Mouse (Mus musculus) frontal cortex, adult (tissue): ENCODE measurements at regions not wholly inside any gene's neighbourhood (a gene's known extent, or its start where the extent isn't known, plus 50 kb on each side); places are given as distances from the start of the nearest gene placed in this dataset.

ENCODE experiments used
- ATAC-seq: cut with Nextera tagmentation; 2 replicates; pipeline ENCODE4 v1.9.2; 2017; ENCODE audit warnings: mild to moderate bottlenecking, moderate library complexity, mixed read lengths; ENCODE audit not compliant: low TSS enrichment

GRCm38 (mm10) chr1:81913561-81913964 lies 319.3 kb upstream of the Gm9747 start:
- no peak for ATAC-seq

GRCm38 (mm10) chr1:81916840-81917239 lies 316.1 kb upstream of the Gm9747 start:
- ATAC-seq = no peak

DNA sequence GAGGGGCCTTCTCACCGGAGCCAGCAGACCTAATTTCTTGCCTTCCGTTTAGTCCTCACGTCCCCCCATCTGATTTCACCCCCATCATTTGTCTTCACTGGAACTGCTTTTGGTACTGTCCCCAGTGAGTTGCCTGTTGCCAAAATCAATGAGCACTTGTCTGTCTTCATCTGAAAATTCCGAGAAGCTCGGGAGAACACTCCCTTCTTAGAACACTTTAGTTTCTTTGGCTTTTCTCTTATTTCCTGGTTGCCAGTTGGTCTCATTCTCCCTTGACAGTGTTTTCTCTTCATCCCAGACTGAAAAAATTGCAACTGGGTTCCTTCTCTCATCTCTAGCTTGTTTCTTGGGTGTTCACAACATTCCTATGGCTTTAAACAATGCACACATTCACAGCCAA lies 305.2 kb upstream of the Gm9747 start:
- peak; percentile 44; the same call in 1 of the 2 replicates for ATAC-seq

- no peak for ATAC-seq
These were observed 299.8 kb upstream of the Gm9747 start for GRCm38 (mm10) chr1:81933064-81933463.

GRCm38 (mm10) chr1:81945236-81945635 lies 287.7 kb upstream of the Gm9747 start:
- peak; percentile 38; the same call in 1 of the 2 replicates for ATAC-seq

GRCm38 (mm10) chr1:81950140-81950550 lies 282.8 kb upstream of the Gm9747 start:
- no peak for ATAC-seq

DNA sequence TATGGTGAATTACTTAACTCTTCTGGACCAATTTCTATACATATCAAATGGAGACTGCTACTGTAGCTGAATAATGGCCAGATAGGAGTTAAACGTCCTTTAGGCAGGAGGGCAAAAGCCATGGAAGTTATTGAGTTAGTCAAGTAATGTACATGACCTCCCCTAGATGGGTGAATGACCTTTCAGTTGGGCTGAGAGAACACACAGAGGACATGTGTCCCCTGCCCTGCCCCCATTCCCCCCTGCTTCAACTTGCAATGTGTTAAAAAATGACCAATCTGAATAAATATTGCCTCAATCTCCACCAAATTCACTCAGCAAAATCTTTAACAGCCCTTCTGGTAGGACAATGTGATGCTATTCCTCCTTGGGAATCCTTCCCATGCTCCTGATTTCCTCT lies 282.1 kb upstream of the Gm9747 start:
- ATAC-seq = no peak

- no peak for ATAC-seq
These were observed 281.4 kb upstream of the Gm9747 start for GRCm38 (mm10) chr1:81951493-81952011.

- ATAC-seq = no peak
These were observed 280.8 kb upstream of the Gm9747 start for GRCm38 (mm10) chr1:81952095-81952494.

DNA sequence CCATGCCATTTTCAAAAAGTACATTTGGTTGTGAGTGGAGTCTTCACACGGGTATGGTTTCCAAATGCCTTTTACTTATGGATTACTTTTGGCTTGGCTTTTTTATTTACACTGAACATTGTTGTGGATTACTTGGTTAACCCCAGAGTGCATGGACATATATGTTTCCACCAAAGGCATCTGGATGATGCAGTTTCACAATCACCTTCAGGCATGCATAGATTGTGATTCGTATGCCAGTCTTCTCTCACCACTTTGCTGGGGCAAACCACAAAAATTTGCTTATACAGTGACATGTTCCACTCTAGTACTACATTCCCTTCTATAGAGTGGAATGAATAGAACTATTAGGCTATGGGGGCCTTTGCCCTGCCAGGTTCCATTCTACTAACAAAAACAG lies 278.4 kb upstream of the Gm9747 start:
- ATAC-seq = no peak

GRCm38 (mm10) chr1:81967062-81967461 lies 265.9 kb upstream of the Gm9747 start:
- ATAC-seq = no peak

GRCm38 (mm10) chr1:81967746-81968295 lies 265.1 kb upstream of the Gm9747 start:
- no peak for ATAC-seq

DNA sequence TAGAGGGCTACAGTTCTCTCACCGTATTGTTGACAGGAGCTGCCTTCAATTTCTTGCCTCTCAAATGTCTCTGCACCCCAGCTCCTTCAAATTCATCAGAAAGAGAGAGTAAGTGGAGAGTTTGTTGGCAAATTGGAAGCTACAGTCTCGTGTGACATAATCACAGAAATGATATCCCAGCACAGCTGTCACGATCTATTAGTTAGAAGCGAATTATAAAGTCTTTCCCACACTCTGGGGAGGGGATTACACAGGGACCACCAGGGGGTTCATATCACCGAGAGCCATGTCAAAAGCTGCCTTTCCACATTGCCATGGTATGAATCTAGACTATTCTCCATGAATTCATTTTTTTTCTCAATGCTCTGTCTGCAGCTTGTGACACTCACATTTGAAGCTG lies 260.3 kb upstream of the Gm9747 start:
- no peak for ATAC-seq

DNA sequence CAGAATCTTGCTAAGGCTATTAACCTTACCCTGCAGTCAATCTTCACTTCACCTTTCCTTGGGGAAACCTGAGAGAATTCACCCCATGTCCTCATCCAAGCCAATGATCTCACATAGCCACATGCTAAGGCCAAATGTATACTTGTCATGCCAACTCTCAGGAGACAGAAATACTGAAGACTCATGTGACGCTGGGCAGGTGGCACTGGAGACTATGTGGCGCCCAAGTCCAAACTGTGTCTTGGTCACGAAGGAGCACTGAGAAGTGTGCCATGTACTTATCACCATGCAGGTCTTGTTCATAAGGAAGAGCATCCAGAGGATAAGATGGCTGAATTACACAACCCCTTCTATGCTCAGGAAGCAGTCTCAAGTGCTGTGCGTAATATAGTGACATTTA lies 259.4 kb upstream of the Gm9747 start:
- no peak for ATAC-seq

DNA sequence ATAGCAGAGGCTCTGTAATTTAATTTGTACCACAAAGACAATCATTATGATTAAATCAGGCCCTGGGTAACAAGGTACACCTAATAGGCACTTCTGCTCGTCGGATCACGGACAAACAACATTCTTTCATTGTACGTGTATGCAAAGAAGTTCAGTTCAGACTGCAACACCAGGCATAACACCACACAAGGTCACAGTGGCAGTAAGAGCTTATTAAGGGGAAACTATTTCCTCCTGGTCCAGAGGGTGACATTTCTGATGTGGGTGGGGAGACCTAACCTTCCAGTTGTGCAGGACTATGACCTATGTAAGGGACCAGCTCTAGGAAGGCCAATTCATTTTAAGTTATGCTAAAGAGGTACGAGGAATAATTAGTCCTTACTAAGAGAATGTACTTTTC lies 225.0 kb upstream of the Gm9747 start:
- no peak for ATAC-seq

- no peak for ATAC-seq
These were observed 224.1 kb upstream of the Gm9747 start for GRCm38 (mm10) chr1:82008805-82009204.

GRCm38 (mm10) chr1:82010995-82011394 lies 221.9 kb upstream of the Gm9747 start:
- ATAC-seq = no peak

GRCm38 (mm10) chr1:82015341-82015740 lies 217.6 kb upstream of the Gm9747 start:
- ATAC-seq = no peak

DNA sequence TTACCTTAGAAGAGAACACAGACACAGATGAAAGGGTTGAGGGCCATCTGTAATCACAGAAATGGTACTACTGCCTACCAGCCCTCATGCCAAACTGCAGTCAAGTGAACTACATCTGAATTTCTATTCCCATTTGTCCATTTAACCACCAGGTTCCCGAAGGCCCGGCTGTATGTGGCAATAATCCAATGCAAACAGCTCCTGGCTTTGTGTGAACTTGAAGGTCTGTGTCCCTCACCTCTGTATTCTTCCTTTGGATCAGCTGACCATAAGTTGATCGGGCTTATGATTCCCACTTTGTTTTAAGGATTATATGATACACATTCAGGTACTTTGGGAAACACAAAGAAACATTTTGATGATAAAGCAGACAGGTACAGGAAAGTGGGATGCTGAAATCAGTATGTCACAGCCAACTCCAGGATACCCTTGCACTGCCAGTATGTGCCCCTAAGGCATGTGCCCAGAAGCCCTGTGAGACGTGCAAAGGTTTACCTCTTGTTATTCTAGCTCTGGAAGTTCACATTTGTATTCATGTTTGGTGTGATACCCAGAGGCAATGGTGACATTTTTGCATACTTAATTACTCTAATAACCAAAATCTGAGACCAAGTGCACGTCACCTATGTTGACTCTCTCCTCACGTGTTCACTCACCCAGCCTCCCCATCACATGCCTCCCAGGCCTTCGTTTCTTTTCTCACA lies 214.1 kb upstream of the Gm9747 start:
- ATAC-seq = no peak

DNA sequence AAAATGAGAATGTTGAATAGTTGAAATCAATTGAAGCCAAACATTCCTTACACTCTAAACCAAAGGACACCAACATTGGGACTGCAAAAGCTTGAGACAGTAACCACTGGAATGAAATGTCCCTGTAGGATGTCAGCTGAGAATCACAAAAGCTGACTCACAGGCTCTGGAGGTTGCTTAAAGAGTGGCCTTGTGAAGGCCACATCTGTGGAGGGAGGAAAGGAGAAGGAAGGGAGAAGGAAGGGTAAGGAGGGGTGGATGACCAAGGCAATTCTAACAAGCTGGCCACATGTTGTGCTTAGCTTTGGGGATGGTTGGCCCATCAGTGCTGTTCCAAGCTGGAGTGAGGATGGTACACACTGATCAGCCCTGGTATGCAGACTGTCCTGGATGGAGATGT lies 205.2 kb upstream of the Gm9747 start:
- no peak for ATAC-seq

- no peak for ATAC-seq
These were observed 201.8 kb upstream of the Gm9747 start for GRCm38 (mm10) chr1:82031130-82031529.

- ATAC-seq = no peak
These were observed 200.5 kb upstream of the Gm9747 start for GRCm38 (mm10) chr1:82032410-82032809.

DNA sequence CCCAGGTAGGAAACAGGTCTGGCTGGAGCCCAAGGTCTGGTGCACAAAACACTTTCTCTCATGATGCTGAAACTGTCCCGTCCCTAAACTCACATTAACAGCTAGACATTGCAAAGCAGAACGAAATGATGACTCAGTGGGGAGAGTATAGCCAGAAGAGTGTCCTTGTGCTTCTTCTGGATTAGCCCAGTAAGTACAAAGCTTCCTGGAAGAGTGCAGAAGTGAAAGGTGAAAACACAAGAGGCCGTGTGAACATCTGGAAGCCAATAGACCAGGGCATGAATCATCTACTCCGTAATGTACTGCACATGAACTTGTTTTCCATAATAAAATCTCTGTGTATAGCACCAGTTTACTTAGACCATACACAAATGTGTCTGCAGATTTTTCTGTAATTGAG lies 194.7 kb upstream of the Gm9747 start:
- ATAC-seq = no peak

GRCm38 (mm10) chr1:82038698-82039097 lies 194.2 kb upstream of the Gm9747 start:
- no peak for ATAC-seq
